Mouse (Mus musculus) layer of hippocampus, adult 8-10 months (tissue): ENCODE measurements around the gene Dnajb13. TPM values are rescaled to one million over a fixed set of nuclear protein-coding genes. Genes with fewer than 3 reads are reported as not detected.

Experiments used
- DNase-seq, 2 experiments: peaks; one replicate each; pipeline ENCODE4 v3.0.0; 2022; ENCODE audit warnings: low spot score in 2 of 2
- total RNA-seq, 4 experiments: library from RNA; stranded (reverse); gene quantifications; 2 replicates each; pipeline ENCODE4 v1.2.4; 2022

Gene Dnajb13
- total RNA-seq, result under 1 TPM in 3 of 4 experiments, not detected in 1; 0.38 to 0.98 (median 0.41) TPM

DNA sequence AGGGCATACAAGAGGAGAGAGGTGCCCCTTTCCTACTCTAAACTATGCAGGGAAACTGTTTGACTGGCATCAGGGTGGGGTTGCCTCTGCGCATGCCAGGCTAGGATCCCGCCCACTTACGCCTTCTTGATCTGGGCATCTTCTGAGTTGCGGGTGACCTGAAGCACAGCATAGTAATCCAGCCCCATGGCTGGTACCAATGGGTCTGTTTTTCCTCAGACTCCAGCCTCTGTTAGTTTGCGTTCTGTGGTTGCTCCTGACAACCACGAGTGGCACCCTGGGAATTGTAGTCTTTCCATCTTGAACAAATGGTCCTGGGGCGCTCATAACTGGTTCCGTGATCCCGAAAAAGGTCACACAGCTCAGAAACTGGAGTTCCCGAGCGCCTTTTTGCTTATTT, at the start of gene Dnajb13:
Dnajb13 (minus strand) TSS at position 388 of the 400 bp plus-strand sequence.
- DNase-seq, result no peak

DNA sequence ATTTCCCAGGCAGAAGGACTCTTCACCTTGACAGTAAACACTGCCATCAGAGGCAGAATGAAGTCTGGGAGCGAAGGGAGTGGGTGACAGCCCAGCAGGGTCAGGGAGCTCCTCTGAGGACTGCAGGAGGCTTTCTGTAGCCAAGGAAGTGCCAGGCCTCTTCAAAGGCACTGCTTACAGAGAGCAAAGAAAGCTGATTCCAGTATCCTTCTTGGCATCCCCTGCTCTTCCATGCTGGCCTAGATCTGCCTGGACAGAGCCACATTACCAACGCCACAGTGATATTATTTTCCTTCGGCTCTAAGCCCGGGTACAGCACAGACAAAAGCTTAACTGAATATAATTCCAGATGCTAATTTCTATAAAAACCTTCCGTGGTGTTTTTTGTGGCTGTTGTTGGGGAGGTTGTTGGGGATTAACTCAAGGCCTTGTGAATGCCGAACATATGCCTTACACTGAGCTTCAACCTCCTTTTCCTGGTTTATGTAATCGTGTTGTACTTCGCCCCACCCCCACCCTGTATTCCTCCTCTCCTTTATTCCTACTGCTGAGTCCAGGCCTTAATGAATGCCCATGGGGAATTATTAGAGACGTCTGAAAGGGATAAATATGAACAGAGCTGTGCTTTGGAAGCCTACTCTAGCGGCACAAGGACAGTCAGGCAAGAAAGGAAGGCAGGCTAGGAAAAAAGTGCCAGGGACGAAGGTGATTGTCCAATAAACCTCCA, 47.3 kb upstream of the Dnajb13 start:
- DNase-seq, result no peak

DNA sequence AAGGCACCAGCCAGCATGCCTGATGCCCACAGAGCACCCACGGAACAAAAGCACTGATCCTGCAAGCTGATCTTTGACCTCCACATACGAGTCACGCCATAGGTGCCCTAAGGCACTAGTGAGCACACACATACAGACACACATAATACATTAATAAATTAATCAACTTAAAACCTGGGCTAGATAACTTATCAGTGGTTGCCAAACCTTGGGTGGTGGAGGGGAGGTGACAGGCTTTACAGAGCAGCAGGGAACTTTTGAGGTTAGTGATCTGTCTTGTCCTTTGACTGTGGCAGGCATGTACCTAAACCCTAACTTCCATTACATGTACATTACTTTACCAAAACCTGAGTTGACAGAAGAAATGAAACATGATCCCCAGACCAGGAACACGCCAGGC, 44.6 kb upstream of the Dnajb13 start:
- DNase-seq, result no peak

DNA sequence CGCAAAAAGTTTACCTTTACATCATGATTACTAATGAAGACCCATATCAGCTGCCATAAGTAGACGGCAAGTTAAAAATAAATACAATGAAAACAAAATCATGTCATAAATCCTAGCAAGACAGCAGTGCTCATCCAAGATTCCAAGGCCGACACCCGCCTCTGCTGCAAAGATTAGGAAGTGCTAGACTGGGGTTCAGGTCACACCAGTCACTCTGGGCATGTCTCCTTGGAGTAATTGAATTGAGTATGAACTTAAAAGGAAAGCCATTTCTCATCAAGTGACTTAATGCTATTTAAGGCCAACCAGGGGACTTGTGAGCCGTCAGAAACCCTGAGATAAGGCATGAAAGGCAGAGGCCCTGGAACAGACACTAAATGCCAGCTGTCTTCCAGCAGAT, 42.5 kb upstream of the Dnajb13 start:
- DNase-seq, result no peak

DNA sequence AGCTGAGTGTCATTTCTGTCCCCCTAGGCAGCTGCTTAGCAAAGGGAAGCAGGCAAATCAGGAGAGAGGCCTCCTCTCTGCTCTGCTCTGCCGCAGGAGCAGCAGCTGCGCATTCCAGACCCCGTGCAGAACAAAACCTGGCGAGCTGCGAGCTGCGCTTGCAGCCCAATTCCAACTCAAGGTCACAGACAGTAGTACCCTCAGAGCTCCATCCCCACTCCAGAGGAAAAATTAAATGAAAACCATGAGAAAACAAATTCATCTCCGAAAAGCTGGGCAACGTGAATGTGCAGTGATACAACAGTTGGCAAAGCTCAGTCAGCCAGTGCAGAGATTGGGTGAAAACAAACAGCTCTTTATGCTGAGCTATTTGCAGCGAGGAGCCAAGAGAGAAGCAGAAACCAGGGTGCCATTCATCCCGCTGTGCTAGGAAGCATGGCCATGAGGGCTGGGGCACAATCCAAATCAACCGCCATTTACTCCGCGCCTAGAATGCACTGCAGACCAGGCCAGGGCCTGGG, 40.7 kb upstream of the Dnajb13 start:
- peak; percentile 76 to 82 for DNase-seq

DNA sequence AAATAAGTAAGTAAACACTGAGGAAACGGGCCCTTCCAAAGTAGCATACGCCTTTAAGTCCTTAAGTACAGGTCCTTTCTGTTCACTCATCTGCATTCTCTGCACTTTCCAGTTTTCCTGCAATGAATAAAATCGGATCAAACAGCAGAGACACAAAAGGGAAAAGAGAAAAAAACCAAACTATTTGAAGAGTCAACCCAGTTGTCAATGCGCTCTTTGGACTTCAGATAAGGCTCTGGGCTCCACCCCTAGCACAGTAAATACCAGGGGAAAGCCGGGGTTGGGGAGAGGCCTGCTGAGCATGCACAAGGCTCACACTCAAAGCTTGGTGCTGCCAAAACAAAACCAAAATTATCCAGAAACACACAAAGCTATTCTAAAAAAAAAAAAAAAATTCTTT, 40.2 kb upstream of the Dnajb13 start:
- no peak for DNase-seq

DNA sequence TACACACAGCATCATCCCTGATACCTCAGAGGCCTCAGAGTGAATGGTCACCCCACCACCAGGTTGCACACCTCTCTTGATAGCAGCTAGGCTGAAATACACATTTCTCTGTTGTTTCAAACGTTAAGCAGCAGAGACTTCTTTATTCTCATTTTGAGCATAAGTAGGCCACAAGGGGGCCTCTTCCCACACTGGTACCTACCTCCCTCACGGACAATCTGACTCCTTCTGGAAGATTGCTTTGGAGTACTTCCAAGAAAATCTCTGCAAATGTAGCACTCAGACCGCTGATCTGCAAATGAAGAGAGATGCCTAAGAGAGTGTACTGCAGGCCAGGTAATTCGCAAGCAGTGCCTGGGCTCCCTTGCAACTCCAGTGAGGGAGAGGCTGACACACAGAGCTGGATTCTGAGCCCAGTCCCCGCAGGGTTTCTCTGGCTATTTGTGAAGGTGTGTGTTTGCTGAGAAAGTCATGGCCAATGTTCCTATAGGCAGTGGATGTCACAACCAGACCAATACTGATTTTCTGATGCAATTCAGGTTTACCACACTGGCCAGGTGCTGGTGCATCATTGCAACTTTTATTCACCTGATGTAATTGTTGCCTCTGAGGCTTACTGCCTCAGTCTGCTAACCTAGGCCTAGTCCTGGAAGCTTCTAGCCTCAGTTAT, 35.7 kb upstream of the Dnajb13 start:
- peak; percentile 31 to 48 for DNase-seq

DNA sequence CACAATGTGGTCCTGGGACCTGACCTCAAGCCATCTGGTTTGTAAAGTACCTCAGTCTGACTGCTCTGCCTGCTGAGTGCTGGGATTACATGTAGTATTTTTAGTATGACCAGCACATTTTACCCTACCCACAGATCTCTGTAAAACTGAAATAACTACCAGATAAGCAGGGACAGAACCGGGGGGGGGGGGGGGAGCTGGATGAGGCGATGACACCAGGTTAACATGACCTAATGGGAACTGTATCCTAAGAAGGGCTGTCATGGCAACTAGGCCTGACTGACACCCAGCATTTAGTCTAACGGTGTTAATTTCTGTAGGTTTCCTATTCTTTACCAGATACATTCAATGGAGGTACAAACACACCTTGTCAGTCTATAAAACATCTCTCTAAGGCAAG, 35.0 kb upstream of the Dnajb13 start:
- DNase-seq, result no peak

DNA sequence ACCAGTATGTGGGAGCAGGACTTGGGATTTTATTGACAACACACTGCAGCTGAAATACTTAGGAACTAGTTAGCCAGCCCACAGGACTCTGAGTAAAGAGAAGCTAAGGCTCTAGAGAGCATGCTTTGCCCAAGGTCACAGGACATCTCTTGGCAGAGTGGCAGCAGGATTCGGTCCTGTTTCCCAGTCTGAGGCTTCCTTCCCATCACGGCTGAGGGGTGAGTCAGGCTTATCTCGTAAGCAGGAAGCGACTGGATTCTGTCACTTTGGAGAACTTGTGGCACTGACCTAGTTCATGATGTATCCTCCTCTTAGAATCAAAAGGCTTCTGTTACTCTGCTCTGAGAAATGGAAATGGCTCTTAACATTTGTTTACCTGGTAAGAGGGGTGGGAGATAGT, 32.9 kb upstream of the Dnajb13 start:
- DNase-seq, result no peak

DNA sequence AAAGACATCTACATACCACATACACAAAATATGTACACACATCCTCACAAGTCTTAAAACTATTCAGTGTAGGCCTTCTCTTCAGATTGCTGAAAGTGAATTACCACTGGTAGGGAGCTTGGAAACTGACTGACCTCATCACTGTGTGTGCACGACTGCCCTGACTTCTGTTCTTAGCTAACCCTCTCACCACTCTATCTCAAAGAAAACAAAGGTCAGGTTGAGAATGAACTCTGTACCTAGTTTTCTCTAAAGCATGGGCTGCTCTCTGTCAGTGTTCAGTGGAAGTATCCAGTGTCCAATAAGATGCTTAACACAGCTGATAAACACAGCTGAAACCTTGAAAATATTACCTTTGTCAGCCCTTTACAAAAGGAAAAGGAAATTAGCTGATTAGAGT, 29.7 kb upstream of the Dnajb13 start:
- no peak for DNase-seq

DNA sequence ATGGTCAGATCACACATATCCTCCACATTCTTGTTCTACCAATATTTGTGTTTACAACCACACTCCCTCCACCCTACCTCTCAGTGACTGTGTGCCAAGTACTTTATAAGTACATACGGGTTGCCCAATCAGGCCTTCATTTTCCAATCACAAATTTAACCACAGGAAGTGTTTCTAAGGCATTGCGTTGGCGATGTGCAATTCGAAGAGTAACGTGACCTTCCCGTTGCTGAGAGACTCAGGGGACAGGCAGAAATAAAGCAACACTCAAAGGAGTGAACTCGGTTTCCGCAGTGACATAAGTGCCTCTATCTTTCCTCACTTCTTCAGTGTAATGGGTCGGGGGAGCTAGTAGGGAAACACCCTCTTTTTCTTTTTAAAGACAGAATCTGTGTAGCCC, 24.8 kb upstream of the Dnajb13 start:
- no peak for DNase-seq

DNA sequence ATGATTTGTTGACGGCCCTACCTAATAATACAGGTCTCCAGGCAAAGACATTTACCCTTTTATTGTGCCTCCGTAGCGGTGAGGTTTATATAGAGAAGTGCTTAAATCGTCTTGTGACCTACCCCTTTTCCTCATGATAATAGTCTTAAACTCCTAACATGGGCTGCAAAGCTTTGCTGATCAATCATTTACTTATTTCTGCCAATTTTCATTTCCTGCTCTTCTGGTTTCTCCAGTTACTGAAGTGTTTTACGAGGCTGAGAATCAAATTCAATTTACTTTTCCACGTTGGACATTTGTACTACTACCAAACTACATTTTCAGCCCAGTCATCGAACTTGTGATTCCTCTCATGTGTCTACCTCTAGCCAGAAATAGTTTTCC, 22.8 kb upstream of the Dnajb13 start:
- DNase-seq, result no peak

DNA sequence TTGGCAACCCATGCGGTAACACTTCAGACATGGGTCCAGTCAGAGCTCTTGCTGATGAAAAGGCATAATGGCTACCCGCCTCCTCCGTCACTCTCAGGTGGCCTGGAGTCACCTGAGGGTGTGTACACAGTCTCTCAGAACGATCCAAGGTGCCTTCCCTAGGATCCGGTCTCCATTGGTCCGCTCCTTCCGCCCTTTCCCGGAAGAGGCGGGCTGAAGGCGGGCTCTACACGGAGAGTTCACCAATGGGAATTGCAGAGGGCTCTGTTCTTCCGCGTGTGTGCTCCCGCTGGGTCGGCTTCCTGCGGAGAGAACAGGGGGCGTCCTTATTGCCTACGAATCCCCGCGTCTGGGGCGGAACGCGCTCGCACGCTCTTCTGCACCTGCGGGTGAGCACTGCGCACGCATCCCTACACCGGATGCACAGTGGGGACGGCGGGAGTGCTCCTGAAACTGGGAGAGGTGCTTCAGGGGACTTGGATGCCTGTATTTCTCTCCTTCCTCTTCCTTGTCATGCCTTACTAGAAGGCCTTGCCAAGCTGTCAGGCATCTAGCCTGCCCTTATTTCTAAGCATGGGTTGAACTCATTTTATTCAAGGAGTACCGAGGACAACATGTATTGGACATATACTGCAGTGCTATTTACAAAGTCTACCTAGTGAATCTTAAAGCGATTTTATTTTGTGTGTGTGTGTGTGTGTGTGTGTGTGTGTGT, 22.2 kb upstream of the Dnajb13 start, which contains the start of gene Coa4:
Coa4 (plus strand) TSS at position 268 of the 715 bp plus-strand sequence.
- DNase-seq, result peak; percentile 84 to 85

DNA sequence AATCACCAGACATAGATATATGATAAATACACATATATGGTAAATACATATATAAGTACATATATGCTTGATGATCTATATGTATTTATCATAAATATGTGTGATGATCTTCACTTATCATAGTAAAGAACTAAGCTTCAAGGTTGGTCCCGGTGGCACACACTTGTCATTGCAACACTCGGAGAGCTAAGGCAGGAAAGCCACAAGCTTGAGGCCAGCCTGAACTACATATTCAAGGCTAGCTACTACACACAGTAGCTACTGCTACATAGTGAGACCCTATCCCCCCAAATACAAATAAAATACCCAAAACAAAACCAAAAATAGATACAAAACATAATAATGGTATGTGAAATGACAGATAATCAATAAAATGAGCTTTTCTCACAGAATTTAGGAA, 21.1 kb upstream of the Dnajb13 start:
- DNase-seq, result no peak

DNA sequence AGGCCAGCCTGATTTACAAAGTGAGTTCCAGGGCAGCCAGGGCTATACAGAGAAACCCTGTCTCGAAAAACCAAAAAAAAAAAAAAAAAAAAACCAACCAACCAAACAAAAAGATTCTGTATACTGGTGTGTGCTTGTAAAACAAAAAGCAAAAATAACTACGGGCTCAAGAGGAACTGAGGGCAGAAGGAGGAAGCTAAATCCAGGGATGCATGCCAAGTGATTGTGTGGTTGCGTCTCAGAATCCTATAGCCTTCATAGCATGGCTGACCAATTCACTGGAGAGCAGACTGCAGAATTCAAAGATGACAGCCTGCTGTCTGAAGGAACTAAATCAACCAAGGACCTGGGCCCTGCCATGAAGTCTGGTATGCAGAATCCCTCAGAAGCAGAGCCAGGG, 19.5 kb upstream of the Dnajb13 start:
- no peak for DNase-seq

DNA sequence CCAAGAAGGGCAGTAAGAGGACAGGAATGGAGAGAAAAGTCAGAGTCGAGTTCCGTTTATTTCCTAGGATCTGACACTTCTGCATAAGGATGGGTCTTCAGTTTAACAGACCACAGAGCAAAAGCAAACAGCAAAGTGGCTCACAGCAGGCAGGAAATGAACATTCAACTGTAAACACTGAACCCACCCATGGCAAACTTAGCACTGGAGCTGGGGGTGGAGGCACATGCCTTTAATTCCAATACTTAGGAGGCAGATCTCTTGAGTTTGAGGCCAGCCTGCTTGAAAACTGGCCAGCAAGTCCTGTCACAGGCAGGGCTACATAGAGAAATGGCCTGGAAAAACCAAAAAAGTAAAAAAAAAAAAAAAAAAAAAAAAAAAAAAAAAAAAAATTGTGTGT, 18.7 kb upstream of the Dnajb13 start:
- DNase-seq, result no peak

DNA sequence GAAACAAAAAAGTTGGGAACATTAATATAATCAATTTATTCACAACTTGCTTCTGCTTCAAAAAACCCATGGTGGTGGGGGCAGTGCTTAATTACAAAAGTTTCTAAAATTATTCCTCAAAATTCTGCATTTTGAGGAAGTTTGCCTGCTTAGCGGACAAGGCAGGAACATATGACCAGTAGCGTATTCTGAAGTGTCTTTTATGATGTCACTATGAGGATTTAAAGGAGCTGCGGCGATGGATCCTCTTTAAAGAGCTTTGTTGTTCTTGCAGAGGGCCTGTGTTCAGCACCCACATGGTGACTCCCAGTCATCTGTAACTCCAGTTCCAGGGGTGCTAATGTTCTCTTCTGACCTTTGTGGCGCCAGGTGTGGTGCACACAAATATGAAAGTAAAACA, 16.0 kb upstream of the Dnajb13 start:
- no peak for DNase-seq

DNA sequence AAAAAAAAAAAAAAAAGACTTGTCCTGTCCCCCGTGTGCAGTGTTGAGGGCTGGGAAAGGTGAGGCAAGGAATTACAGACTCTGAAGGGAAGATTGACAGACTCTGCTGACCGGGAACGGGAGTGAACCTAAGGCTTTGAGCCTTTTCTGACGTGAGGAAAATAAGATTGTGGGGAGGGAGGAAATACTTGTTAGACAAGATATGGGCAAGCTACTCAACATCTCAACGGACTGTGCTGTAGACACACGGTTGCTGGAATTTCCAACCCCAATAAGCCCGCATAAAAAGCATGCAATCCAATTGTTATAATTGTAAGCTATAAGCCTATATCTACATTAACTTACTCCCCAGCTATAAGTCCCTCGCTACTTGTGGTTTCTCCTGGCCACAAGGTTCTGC, 9.9 kb upstream of the Dnajb13 start:
- DNase-seq, result no peak

DNA sequence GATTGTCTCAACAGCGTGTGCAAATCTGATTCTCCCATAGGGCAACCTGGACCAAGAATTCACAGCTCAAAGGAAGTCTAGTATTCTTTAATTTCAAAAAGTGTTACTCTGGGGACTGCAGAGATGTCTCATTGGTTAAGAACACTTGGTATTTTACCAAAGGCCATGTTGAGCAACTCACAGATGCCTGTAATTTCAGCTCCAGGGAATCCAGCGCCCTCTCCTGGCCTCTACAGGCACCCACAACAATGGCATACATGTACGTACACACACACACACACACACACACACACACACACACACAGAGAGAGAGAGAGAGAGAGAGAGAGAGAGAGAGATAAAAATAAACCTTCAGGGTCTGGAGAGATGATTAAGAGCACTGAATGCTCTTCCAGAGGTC, 7.5 kb upstream of the Dnajb13 start:
- DNase-seq, result no peak

DNA sequence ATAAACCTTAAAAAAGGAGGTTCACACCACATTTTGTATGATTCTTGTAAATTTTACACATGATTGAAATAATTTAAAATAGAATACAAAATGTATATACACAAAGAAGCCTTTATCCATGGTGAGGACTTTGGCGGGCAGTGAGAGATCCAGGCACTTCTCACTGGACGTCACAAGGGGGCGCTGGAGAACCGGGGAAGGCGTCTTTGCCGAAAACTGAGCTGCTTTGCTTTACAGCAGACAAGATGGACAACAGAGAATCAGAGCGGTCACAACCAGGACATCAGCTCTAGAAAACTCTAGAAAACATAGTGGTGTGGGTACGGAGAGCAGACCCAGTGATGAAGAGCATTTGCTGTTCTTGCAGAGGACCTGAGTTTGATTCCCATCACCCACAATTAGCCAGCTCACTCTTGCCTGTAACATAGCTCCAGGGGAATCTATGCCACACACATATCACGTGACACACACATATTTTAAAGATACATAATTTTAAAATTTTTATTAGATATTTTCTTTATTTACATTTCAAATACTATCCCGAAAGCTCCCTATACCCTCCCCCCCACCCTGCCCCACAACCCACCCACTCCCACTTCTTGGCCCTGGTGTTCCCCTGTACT, 6.0 kb upstream of the Dnajb13 start:
- DNase-seq, result peak; percentile 49 to 78

DNA sequence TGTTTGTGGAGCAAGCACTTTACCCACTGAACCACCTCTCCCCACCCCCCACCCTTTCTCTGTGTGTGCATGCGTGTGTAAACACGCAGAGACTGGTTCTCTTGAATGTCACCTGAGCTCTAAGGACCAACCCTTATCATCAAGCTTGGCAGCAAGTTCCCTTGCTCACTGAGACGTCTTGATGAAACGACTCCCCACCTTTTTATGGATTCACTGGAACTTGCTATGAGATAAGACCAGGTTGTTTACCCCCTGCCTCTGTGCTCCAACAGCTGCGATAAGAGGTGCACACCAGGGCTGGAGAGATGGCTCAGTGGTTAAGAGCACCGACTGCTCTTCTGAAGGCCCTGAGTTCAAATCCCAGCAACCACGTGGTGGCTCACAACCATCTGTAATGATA, 5.4 kb upstream of the Dnajb13 start:
- no peak for DNase-seq

DNA sequence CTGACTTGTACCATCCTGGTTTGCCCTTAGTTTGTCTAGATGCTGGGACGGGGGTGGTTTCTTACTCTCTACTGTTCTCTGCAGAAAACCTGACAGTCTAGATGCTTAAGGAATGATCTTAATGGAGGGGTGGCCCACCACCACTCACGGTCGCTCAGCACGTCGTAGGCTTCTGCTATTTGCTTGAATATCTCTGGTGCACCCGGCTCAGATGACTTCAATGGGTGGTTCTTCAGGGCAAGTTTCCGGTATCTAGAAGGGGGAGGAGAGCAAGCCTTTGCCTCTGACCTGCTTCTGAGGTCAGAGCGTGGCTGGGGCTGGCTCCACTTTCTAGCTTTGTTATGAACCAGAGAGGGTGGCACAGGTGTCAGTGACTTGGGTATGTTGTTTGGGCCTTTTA, 3.2 kb downstream of the Dnajb13 start:
- no peak for DNase-seq
